Mouse (Mus musculus): ENCODE data around the gene Dynlt1f. TPM values are rescaled to one million over a fixed set of nuclear protein-coding genes. Genes with fewer than 3 reads are reported as not detected.
"Not testable (repeated sequence)": the region's sequence is repeated elsewhere in the genome, so short reads cannot be mapped to it uniquely, and the experiment has no call there.

Dynlt1f gene
- polyA plus RNA-seq, 1 experiment from 2014 or later: 367 TPM

- 92% methylated on average over 5 of the region's 8 CpGs for whole genome bisulfite sequencing
- H3K9me3 ChIP-seq (ENCODE audit: control insufficient read depth, low read length); H3K9ac ChIP-seq (replicated peaks; ENCODE audit: low read depth, low read length); ATAC-seq (ENCODE audit: low read depth); H3K4me1 ChIP-seq (ENCODE audit: control insufficient read depth, insufficient read depth, low read length); H3K36me3 ChIP-seq (ENCODE audit: control insufficient read depth, insufficient read depth, low read length); H3K27ac ChIP-seq (ENCODE audit: low read depth, low read length); H3K27me3 ChIP-seq (ENCODE audit: control insufficient read depth, insufficient read depth, low read length); H3K4me2 ChIP-seq (ENCODE audit: low read depth, low read length); H3K4me3 ChIP-seq (ENCODE audit: low read depth, low read length): not testable (repeated sequence)
These were observed 55.3 kb downstream of the Dynlt1f start for GRCm38 (mm10) chr17:6600216-6600911.

GRCm38 (mm10) chr17:6598356-6598755, 57.3 kb downstream of the Dynlt1f start:
- not testable (repeated sequence) for H3K4me3 ChIP-seq (ENCODE audit: low read depth, low read length); H3K4me1 ChIP-seq (ENCODE audit: control insufficient read depth, insufficient read depth, low read length); H3K9ac ChIP-seq (replicated peaks; ENCODE audit: low read depth, low read length); H3K27ac ChIP-seq (ENCODE audit: low read depth, low read length); ATAC-seq (ENCODE audit: low read depth); H3K36me3 ChIP-seq (ENCODE audit: control insufficient read depth, insufficient read depth, low read length); H3K9me3 ChIP-seq (ENCODE audit: control insufficient read depth, low read length); H3K4me2 ChIP-seq (ENCODE audit: low read depth, low read length); H3K27me3 ChIP-seq (ENCODE audit: control insufficient read depth, insufficient read depth, low read length)
- WGBS: 93% methylated on average over 7 of the region's 7 CpGs

Other genes starting within 250 kb of the Dynlt1f start
- 1,448 and 1,501 TPM in 2 replicates for gene Dynlt1b, start 225.8 kb downstream of the Dynlt1f start, polyA plus RNA-seq (2014; fragmentation: Nextera tagmentation; extraction: Ambion mirVana)
- gene Dynlt1c, start 54.2 kb downstream of the Dynlt1f start, polyA plus RNA-seq (2014; fragmentation: Nextera tagmentation; extraction: Ambion mirVana): 68.9 and 84.5 TPM in 2 replicates
- gene Sytl3, start 3.2 kb upstream of the Dynlt1f start, polyA plus RNA-seq (2014; fragmentation: Nextera tagmentation; extraction: Ambion mirVana): 0.79 and 1.1 TPM in 2 replicates
- gene Ezr, start 126.9 kb upstream of the Dynlt1f start, polyA plus RNA-seq (2014; fragmentation: Nextera tagmentation; extraction: Ambion mirVana): 50.5 and 62.8 TPM in 2 replicates